Mouse (Mus musculus) forebrain, embryonic 11.5 days (tissue): Measurements from ENCODE around the gene Tmem184a. TPM values are rescaled to one million over a fixed set of nuclear protein-coding genes. Genes with fewer than 3 reads are reported as not detected.

Experiments
- ATAC-seq: fragments of 200-750 bp; cut with Nextera tagmentation; replicated peaks from 2 replicates; pipeline ENCODE4 v1.8.0; 2017; ENCODE audit warnings: moderate TSS enrichment; ENCODE audit not compliant: low FRiP score
- DNase-seq: peaks from one replicate; pipeline ENCODE4 v3.0.0-alpha.2; 2017; ENCODE audit warnings: low spot score
- H3K27ac ChIP-seq: fragments of 300-500 bp; sonication (generic); 2 replicates; pipeline ENCODE4 v1.5.1; 2014; ENCODE audit warnings: low read depth, low read length
- H3K27me3 ChIP-seq: fragments of 300-500 bp; sonication (generic); 2 replicates; pipeline ENCODE4 v1.6.1; 2014; ENCODE audit warnings: mild to moderate bottlenecking, low read length, mixed read lengths; ENCODE audit not compliant: control insufficient read depth, insufficient read depth
- H3K36me3 ChIP-seq: fragments of 300-500 bp; sonication (generic); 2 replicates; pipeline ENCODE4 v1.6.1; 2014; ENCODE audit warnings: mild to moderate bottlenecking, low read length, moderate library complexity, mixed read lengths; ENCODE audit not compliant: control insufficient read depth, insufficient read depth
- H3K4me1 ChIP-seq: fragments of 300-500 bp; sonication (generic); replicated peaks from 2 replicates; pipeline ENCODE4 v1.6.1; 2014; ENCODE audit warnings: low read length, mixed read lengths; ENCODE audit not compliant: control insufficient read depth, insufficient read depth
- H3K4me2 ChIP-seq: fragments of 300-500 bp; sonication (generic); 2 replicates; pipeline ENCODE4 v1.6.1; 2014; ENCODE audit warnings: low read depth, mild to moderate bottlenecking, low read length, moderate library complexity, mixed read lengths; ENCODE audit not compliant: severe bottlenecking
- H3K4me3 ChIP-seq: fragments of 300-500 bp; sonication (generic); 2 replicates; pipeline ENCODE4 v1.5.1; 2014; ENCODE audit warnings: low read depth, low read length
- H3K9ac ChIP-seq: fragments of 300-500 bp; sonication (generic); 2 replicates; pipeline ENCODE4 v1.6.1; 2014; ENCODE audit warnings: low read length
- H3K9me3 ChIP-seq: fragments of 300-500 bp; sonication (generic); 2 replicates; pipeline ENCODE4 v1.6.1; 2016; ENCODE audit warnings: low read length, mixed read lengths; ENCODE audit not compliant: control insufficient read depth
- WGBS: fragments of 180-500 bp; shearing (Covaris S2); extraction: QIAGEN DNeasy Blood & Tissue Kit; methylation state at CpG from one replicate; pipeline ENCODE4 v1.1.7; 2014; 5-methylcytosine and 5-hydroxymethylcytosine counted together
- polyA plus RNA-seq: library from polyadenylated mRNA; unstranded; fragments of >200 nt; fragmentation: Nextera tagmentation; extraction: Ambion mirVana; gene quantifications from 2 replicates; pipeline ENCODE4 v1.2.1, GENCODE M21; 2014

The Tmem184a gene
- polyA plus RNA-seq, 1 experiment from 2014 or later: 1.1 TPM

GRCm38 (mm10) chr5:139799801-139800590, 19.7 kb downstream of the Tmem184a start:
- no peaks in the 10 kb centered on the region for H3K36me3 ChIP-seq
- 93% methylated on average over 33 of the region's 33 CpGs for WGBS
- DNase-seq (no peak), ATAC-seq (no peak)
- no peaks in the 10 kb centered on the region for H3K27me3 ChIP-seq
- H3K4me3 ChIP-seq: no peak overlapping the region
- H3K27ac ChIP-seq: no peak overlapping the region
- H3K9me3 ChIP-seq: no peaks in the 10 kb centered on the region
- peaks cover 28% of the 10 kb centered on the region for H3K4me1 ChIP-seq
- H3K9ac ChIP-seq: no peak overlapping the region
- no peak overlapping the region for H3K4me2 ChIP-seq

GRCm38 (mm10) chr5:139799041-139799440, 20.7 kb downstream of the Tmem184a start:
- H3K4me3 ChIP-seq: no peak overlapping the region
- no peak overlapping the region for H3K4me2 ChIP-seq
- DNase-seq (no peak), ATAC-seq (no peak)
- no peaks in the 10 kb centered on the region for H3K36me3 ChIP-seq
- 92% methylated on average over 9 of the region's 9 CpGs for WGBS
- H3K27me3 ChIP-seq: no peaks in the 10 kb centered on the region
- H3K9ac ChIP-seq: no peak overlapping the region
- no peaks in the 10 kb centered on the region for H3K9me3 ChIP-seq
- H3K4me1 ChIP-seq: peaks cover 26% of the 10 kb centered on the region
- H3K27ac ChIP-seq: no peak overlapping the region

GRCm38 (mm10) chr5:139798168-139798900, 21.4 kb downstream of the Tmem184a start:
- no peaks in the 10 kb centered on the region for H3K9me3 ChIP-seq
- H3K27me3 ChIP-seq: no peaks in the 10 kb centered on the region
- no peaks in the 10 kb centered on the region for H3K36me3 ChIP-seq
- ATAC-seq (no peak; the same call in 1 of the 2 replicates), DNase-seq (no peak)
- H3K4me1 ChIP-seq: peaks cover 23% of the 10 kb centered on the region
- 0 out of 2 replicates have a peak overlapping the region, but pooled peaks have one; percentile 9 for H3K4me3 ChIP-seq
- peak overlapping the region; percentile 36 for H3K4me2 ChIP-seq
- 55% methylated on average over 11 of the region's 12 CpGs for WGBS
- peak overlapping the region; percentile 27 for H3K9ac ChIP-seq
- H3K27ac ChIP-seq: peak overlapping the region; percentile 75

GRCm38 (mm10) chr5:139797473-139798167, 22.1 kb downstream of the Tmem184a start:
- 27% methylated on average over 11 of the region's 11 CpGs for WGBS
- Histone ChIP-seq H3K36me3 (no peaks in the 10 kb centered on the region), H3K9ac (peak overlapping the region; percentile 27), H3K4me1 (peaks cover 23% of the 10 kb centered on the region), H3K4me2 (peak overlapping the region; percentile 36), H3K27me3 (no peaks in the 10 kb centered on the region), H3K27ac (peak overlapping the region; percentile 75), H3K4me3 (0 out of 2 replicates have a peak overlapping the region, but pooled peaks have one; percentile 9), H3K9me3 (no peaks in the 10 kb centered on the region)
- ATAC-seq (peak; percentile 85), DNase-seq (peak; percentile 86)

GRCm38 (mm10) chr5:139796900-139797299, 22.8 kb downstream of the Tmem184a start:
- H3K9ac ChIP-seq: peak overlapping the region; percentile 8; the same call in 1 of the 2 replicates
- H3K9me3 ChIP-seq: no peaks in the 10 kb centered on the region
- H3K27me3 ChIP-seq: no peaks in the 10 kb centered on the region
- ATAC-seq (peak; percentile 31), DNase-seq (peak; percentile 73)
- H3K4me3 ChIP-seq: no peak overlapping the region; the same call in 1 of the 2 replicates
- no peak overlapping the region; the same call in 1 of the 2 replicates for H3K4me2 ChIP-seq
- no peaks in the 10 kb centered on the region for H3K36me3 ChIP-seq
- WGBS: 33% methylated on average over 13 of the region's 13 CpGs
- H3K4me1 ChIP-seq: peaks cover 26% of the 10 kb centered on the region
- peak overlapping the region; percentile 54 for H3K27ac ChIP-seq

- Histone ChIP-seq H3K27me3 (no peaks in the 10 kb centered on the region), H3K4me3 (no peak overlapping the region), H3K9ac (no peak overlapping the region), H3K4me2 (no peak overlapping the region), H3K4me1 (peaks cover 27% of the 10 kb centered on the region), H3K9me3 (no peaks in the 10 kb centered on the region), H3K27ac (no peak overlapping the region; the same call in 1 of the 2 replicates), H3K36me3 (no peaks in the 10 kb centered on the region)
- no peak for ATAC-seq
- WGBS: 85% methylated on average over 9 of the region's 9 CpGs
- no peak for DNase-seq
Observed at GRCm38 (mm10) chr5:139796001-139796620, 23.6 kb downstream of the Tmem184a start.

- WGBS: 70% methylated on average over 10 of the region's 10 CpGs
- no peak overlapping the region for H3K9ac ChIP-seq
- H3K4me3 ChIP-seq: no peak overlapping the region
- H3K4me1 ChIP-seq: peaks cover 27% of the 10 kb centered on the region
- H3K27ac ChIP-seq: no peak overlapping the region
- ATAC-seq (no peak), DNase-seq (no peak)
- H3K9me3 ChIP-seq: no peaks in the 10 kb centered on the region
- H3K36me3 ChIP-seq: no peaks in the 10 kb centered on the region
- no peaks in the 10 kb centered on the region for H3K27me3 ChIP-seq
- no peak overlapping the region for H3K4me2 ChIP-seq
Observed at GRCm38 (mm10) chr5:139794938-139795337, 24.8 kb downstream of the Tmem184a start.

GRCm38 (mm10) chr5:139794137-139794536, 25.6 kb downstream of the Tmem184a start:
- no peak overlapping the region for H3K9ac ChIP-seq
- peaks cover 27% of the 10 kb centered on the region for H3K4me1 ChIP-seq
- H3K36me3 ChIP-seq: no peaks in the 10 kb centered on the region
- ATAC-seq (no peak), DNase-seq (no peak)
- no peak overlapping the region for H3K4me3 ChIP-seq
- H3K4me2 ChIP-seq: peak overlapping the region; percentile 2; the same call in 1 of the 2 replicates
- no peak overlapping the region for H3K27ac ChIP-seq
- 89% methylated on average over 5 of the region's 5 CpGs for WGBS
- H3K9me3 ChIP-seq: no peaks in the 10 kb centered on the region
- H3K27me3 ChIP-seq: no peaks in the 10 kb centered on the region
